Mouse (Mus musculus): ENCODE measurements around the gene Wif1.

Wif1 gene

GRCm38 (mm10) chr10:121070742-121071141, 37.0 kb downstream of the Wif1 start:
- no peak for DNase-seq (ENCODE audit: low read depth, low spot score)

- no peak for DNase-seq (ENCODE audit: low read depth, low spot score)
Measured at GRCm38 (mm10) chr10:121080500-121080899, 46.7 kb downstream of the Wif1 start.

- no peak for DNase-seq (ENCODE audit: low read depth, low spot score)
Measured at GRCm38 (mm10) chr10:121082881-121083280, 49.1 kb downstream of the Wif1 start.

DNA sequence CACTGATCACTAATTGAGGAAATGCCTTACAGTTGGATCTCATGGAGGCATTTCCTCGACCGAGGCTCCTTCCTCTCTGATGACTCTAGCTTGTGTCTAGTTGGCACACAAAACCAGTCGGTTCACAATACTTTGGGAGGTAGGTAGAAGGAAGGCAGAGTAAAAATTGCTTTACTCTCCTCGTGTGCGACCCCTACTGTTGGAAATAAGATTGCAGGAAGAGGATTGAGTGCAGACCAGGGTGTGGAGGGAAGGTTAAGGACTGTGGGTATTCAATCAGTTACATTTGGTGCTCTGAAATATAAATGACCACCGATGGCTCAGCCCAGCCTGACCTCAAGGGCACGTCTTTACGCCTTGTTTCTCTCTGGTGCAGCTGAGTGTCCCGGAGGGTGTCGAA, 49.8 kb downstream of the Wif1 start:
- no peak for DNase-seq (ENCODE audit: low read depth, low spot score)

DNA sequence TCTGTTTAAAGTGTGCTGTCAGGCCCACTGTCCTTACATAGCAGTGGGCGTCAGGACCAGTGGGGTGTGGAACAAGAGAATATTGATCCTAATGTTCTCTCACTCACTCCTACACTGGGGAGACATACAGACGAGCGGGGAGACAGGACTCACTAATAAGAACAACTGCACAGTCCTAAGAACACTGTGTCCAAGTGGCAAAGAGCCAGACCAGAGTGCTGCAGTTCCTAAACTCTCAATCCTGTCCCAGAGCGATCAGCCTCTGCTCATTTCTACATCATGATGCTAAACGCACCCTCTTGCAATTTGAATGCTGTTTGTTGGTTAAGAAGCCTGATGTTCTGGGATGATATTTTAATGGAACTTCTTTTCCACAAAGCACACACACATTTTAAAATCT, 54.9 kb downstream of the Wif1 start:
- no peak for DNase-seq (ENCODE audit: low read depth, low spot score)

GRCm38 (mm10) chr10:121089312-121089711, 55.6 kb downstream of the Wif1 start:
- no peak for DNase-seq (ENCODE audit: low read depth, low spot score)

- no peak for DNase-seq (ENCODE audit: low read depth, low spot score)
Measured at GRCm38 (mm10) chr10:121090006-121090405, 56.2 kb downstream of the Wif1 start.

DNA sequence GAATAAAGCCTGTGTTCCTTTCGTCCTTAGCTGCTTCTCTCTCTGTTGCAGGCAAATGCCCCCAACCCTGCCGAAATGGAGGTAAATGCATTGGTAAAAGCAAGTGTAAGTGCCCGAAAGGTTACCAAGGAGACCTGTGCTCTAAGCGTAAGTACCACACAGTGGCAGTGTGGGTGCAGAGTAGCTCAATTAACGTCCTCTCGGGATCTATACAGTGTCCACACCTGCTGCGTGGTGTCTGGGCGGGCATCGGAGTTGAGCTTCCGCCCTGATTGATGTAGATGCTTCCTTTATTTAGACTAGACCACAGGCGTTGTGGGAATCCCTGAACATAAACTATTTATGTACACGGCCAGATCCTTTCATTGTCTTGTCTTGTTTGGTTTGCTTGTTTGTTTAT, 62.2 kb downstream of the Wif1 start:
- no peak for DNase-seq (ENCODE audit: low read depth, low spot score)

GRCm38 (mm10) chr10:121098263-121098662, 64.5 kb downstream of the Wif1 start:
- no peak for DNase-seq (ENCODE audit: low read depth, low spot score)

GRCm38 (mm10) chr10:121099658-121100057, 65.9 kb downstream of the Wif1 start:
- no peak for DNase-seq (ENCODE audit: low read depth, low spot score)

DNA sequence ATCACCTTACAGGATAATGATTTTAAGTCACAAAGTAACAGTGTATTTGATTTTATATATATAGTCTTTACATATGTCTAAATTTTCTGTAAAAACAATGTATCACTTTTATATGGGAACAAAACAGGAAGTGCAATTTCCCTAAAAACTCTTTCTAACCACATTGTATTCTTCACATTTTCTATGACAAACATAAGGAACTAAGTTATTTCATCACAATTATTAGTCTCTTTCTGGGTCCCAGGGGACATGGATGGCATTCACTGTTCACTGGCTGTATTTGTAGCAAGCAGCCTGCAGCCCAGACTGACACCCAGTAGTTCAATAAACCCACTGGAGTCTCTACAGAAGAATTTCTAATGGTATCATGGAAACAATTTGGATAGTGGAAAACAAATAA, 82.4 kb downstream of the Wif1 start:
- DNase-seq (ENCODE audit: low read depth, low spot score) = no peak

DNA sequence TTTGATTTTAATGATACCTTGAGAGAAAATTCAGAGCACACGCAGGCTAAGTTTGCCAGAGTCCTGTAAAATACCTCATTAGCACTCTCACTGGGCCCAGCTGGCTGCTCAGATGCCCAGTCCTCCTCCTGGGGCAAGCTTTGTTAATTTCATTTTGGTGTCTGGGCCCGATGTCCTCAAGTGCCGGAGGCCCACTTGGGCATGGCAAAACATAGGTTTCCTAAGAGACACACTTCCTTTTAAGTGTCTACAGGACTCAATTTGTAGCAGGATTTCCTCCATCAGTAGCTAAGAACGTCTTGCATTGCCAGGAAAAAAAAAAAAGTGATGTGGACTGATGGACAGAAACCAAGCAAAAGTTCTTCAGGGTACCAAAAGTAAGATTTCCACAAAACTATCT, 82.9 kb downstream of the Wif1 start:
- DNase-seq (ENCODE audit: low read depth, low spot score) = no peak

GRCm38 (mm10) chr10:121120751-121121150, 87.0 kb downstream of the Wif1 start:
- DNase-seq (ENCODE audit: low read depth, low spot score) = no peak

GRCm38 (mm10) chr10:121124481-121124880, 90.7 kb downstream of the Wif1 start:
- DNase-seq (ENCODE audit: low read depth, low spot score) = no peak

DNA sequence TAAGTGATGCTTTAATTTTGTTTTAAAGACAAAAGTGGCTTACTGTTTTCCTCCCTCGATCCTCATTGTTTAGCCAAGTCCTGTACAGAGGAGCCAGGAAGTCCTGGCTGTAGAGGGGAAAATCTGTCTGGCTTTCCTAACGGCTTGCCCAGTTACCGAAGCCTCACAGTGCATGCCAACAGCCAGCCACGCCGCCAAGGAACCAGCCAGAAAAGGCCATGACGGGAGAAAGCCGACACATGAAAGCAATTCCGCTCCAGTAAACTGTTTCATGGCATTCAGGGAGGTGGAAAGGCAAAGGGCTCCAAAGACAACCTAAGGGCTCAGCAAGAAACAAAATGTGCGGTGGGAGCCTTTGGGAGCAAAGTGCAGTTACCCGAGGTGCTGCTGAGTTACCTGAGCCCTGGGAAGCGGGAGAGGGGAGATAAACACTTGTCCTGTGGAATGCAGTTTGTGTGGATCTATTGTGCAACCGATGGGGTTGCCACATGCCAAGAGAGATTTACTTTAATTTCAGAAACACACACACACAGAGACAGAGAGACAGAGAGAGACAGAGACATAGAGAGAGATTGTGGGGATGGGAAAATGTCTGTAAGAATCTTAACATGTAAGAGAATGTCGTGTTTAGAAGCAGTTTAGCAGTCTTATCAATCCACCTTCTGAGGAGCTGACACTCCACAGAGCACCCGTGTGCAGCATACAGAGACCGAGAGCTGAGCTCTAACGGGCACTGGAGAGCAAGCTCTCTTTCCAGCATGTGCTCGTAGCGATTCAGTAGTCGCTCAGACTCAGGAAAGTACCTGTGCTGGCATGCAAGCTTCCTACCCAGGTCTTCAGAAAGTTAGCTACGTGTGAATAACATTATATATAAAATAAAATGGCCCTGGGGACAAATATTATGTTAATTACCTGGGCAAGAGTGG, 95.5 kb downstream of the Wif1 start:
- no peak for DNase-seq (ENCODE audit: low read depth, low spot score)

Data from skeletal muscle tissue, adult 2 months (tissue).